Mouse (Mus musculus) megakaryocyte, adult 5-6 weeks (primary cell): ENCODE measurements at regions not wholly inside any gene's neighbourhood (a gene's known extent, or its start where the extent isn't known, plus 50 kb on each side); places are given as distances from the start of the nearest gene placed in this dataset.
"Not testable (repeated sequence)": the region's sequence is repeated elsewhere in the genome, so short reads cannot be mapped to it uniquely, and the experiment has no call there.

ENCODE experiments used
- ATAC-seq: 2 replicates; pipeline ENCODE4 v1.8.0; 2016; ENCODE audit warnings: mild to moderate bottlenecking, inconsistent platforms; ENCODE audit not compliant: poor library complexity, severe bottlenecking

GRCm38 (mm10) chr12:79991279-79991678 lies 121.5 kb downstream of the Zfp36l1 start:
- no peak for ATAC-seq

- ATAC-seq: no peak
Measured at GRCm38 (mm10) chr12:79990751-79991150, 122.1 kb downstream of the Zfp36l1 start.

- ATAC-seq: no peak
Measured at GRCm38 (mm10) chr12:79989582-79990110, 123.2 kb downstream of the Zfp36l1 start.

- no peak for ATAC-seq
Measured at GRCm38 (mm10) chr12:79988401-79989358, 124.1 kb downstream of the Zfp36l1 start.

GRCm38 (mm10) chr12:79986241-79986976 lies 126.4 kb downstream of the Zfp36l1 start:
- ATAC-seq: no peak

- ATAC-seq: no peak
Measured at GRCm38 (mm10) chr12:79984985-79985747, 127.6 kb downstream of the Zfp36l1 start.

GRCm38 (mm10) chr12:79984025-79984790 lies 128.6 kb downstream of the Zfp36l1 start:
- no peak for ATAC-seq

GRCm38 (mm10) chr12:79983232-79983631 lies 129.6 kb downstream of the Zfp36l1 start:
- no peak for ATAC-seq

- not testable (repeated sequence) for ATAC-seq
Measured at GRCm38 (mm10) chr12:79982497-79982896, 130.3 kb downstream of the Zfp36l1 start.

- no peak for ATAC-seq
Measured at GRCm38 (mm10) chr12:79980711-79981110, 132.1 kb downstream of the Zfp36l1 start.

GRCm38 (mm10) chr12:79977136-79977535 lies 135.7 kb downstream of the Zfp36l1 start:
- ATAC-seq: no peak

GRCm38 (mm10) chr12:79975466-79976239 lies 137.2 kb downstream of the Zfp36l1 start:
- ATAC-seq: no peak

GRCm38 (mm10) chr12:79975050-79975449 lies 137.8 kb downstream of the Zfp36l1 start:
- no peak for ATAC-seq

- no peak for ATAC-seq
Measured at GRCm38 (mm10) chr12:79974530-79974929, 138.3 kb downstream of the Zfp36l1 start.

- no peak for ATAC-seq
Measured at GRCm38 (mm10) chr12:79973566-79974230, 139.1 kb downstream of the Zfp36l1 start.

- ATAC-seq: no peak
Measured at GRCm38 (mm10) chr12:79970981-79971390, 141.8 kb downstream of the Zfp36l1 start.

GRCm38 (mm10) chr12:79970227-79970901 lies 142.4 kb downstream of the Zfp36l1 start:
- ATAC-seq: no peak
